In genomic region chr11:77884524-77885245, GRCm38 (mm10) we compare ENCODE assay signal across 10 mouse cellular contexts. TPM values are rescaled to one million over a fixed set of nuclear protein-coding genes. Genes with fewer than 3 reads are reported as not detected.
A peak's percentile ranks its signal among the peaks of the same experiment; 100 is the strongest.
DNase-seq lines count a peak whose midpoint lies in the region; ATAC-seq and TF ChIP-seq lines count a peak whose summit lies in the region.
"Had no signal": no experiment of that assay in that cellular context is flagged by ENCODE, and none has a peak within 500 bp of the region (broad histone marks: within the 10 kb centered on the region; RNA-seq: fewer than 3 reads in every experiment).

No protein-coding gene starts in this region.

- peaks cover 73% of the 10 kb centered on the region for H3K4me1 ChIP-seq in forebrain, embryonic 10.5 days
- H3K4me1 ChIP-seq in forebrain, embryonic 16.5 days (replicated peaks; ENCODE audit: control insufficient read depth, insufficient read depth, low read length), result peaks cover 48% of the 10 kb centered on the region
- no peaks in the 10 kb centered on the region for H3K4me1 ChIP-seq in kidney, postnatal 0 days (replicated peaks; ENCODE audit: insufficient read depth, low read length)
- peaks cover 13% of the 10 kb centered on the region for H3K4me1 ChIP-seq in kidney, embryonic 15.5 days
- peaks cover 35% of the 10 kb centered on the region for H3K4me1 ChIP-seq in neural tube, embryonic 14.5 days (ENCODE audit: control insufficient read depth, insufficient read depth, low read length)

- H3K36me3 ChIP-seq in forebrain, embryonic 10.5 days (replicated peaks), result no peaks in the 10 kb centered on the region
- no peaks in the 10 kb centered on the region for H3K36me3 ChIP-seq in forebrain, embryonic 16.5 days (ENCODE audit: control insufficient read depth, insufficient read depth)
- no peaks in the 10 kb centered on the region for H3K36me3 ChIP-seq in kidney, postnatal 0 days (ENCODE audit: insufficient read depth, low read length)
- no peaks in the 10 kb centered on the region for H3K36me3 ChIP-seq in kidney, embryonic 15.5 days
- H3K36me3 ChIP-seq in neural tube, embryonic 14.5 days (ENCODE audit: control insufficient read depth, insufficient read depth, low read length), result no peaks in the 10 kb centered on the region

- peak overlapping the region; percentile 41 for H3K27ac ChIP-seq in forebrain, embryonic 10.5 days
- no peak overlapping the region for H3K27ac ChIP-seq in forebrain, embryonic 16.5 days (ENCODE audit: low read length)
- H3K27ac ChIP-seq in kidney, postnatal 0 days, result peak overlapping the region; percentile 19; the same call in 1 of the 2 replicates
- H3K27ac ChIP-seq in kidney, embryonic 15.5 days, result no peak overlapping the region
- peak overlapping the region; percentile 44 for H3K27ac ChIP-seq in neural tube, embryonic 14.5 days (ENCODE audit: low read depth, low read length)

- 40% methylated on average over 10 of the region's 10 CpGs for WGBS in forebrain, embryonic 10.5 days
- 54% methylated on average over 10 of the region's 10 CpGs for WGBS in forebrain, embryonic 16.5 days
- WGBS in kidney, postnatal 0 days, result 40% methylated on average over 10 of the region's 10 CpGs
- WGBS in kidney, embryonic 15.5 days, result 33% methylated on average over 10 of the region's 10 CpGs
- WGBS in neural tube, embryonic 14.5 days, result 25% methylated on average over 10 of the region's 10 CpGs

- ATAC-seq in forebrain, embryonic 16.5 days, result no peak
- no peak for ATAC-seq in kidney, postnatal 0 days (replicated peaks; ENCODE audit: low FRiP score, low read depth)
- ATAC-seq in kidney, embryonic 15.5 days (replicated peaks; ENCODE audit: low FRiP score), result no peak
- 0 out of 2 replicates have a peak, but pooled peaks have one; percentile 22 for ATAC-seq in neural tube, embryonic 14.5 days (ENCODE audit: low read depth)

- peaks cover 88% of the 10 kb centered on the region for H3K27me3 ChIP-seq in forebrain, embryonic 10.5 days (ENCODE audit: poor library complexity, severe bottlenecking)
- H3K27me3 ChIP-seq in forebrain, embryonic 16.5 days (replicated peaks; ENCODE audit: control insufficient read depth, insufficient read depth, low read length), result no peaks in the 10 kb centered on the region
- H3K27me3 ChIP-seq in kidney, postnatal 0 days (ENCODE audit: insufficient read depth, low read length), result no peaks in the 10 kb centered on the region
- peaks cover 29% of the 10 kb centered on the region for H3K27me3 ChIP-seq in kidney, embryonic 15.5 days
- no peaks in the 10 kb centered on the region; the same call in 1 of the 2 replicates for H3K27me3 ChIP-seq in neural tube, embryonic 14.5 days (ENCODE audit: control insufficient read depth, insufficient read depth, low read length)

- H3K4me3 ChIP-seq in forebrain, embryonic 10.5 days, result peak overlapping the region; percentile 9; the same call in 1 of the 2 replicates
- H3K4me3 ChIP-seq in forebrain, embryonic 16.5 days (replicated peaks; ENCODE audit: low read length), result no peak overlapping the region
- H3K4me3 ChIP-seq in kidney, postnatal 0 days (replicated peaks; ENCODE audit: low read depth, low read length), result no peak overlapping the region
- no peak overlapping the region for H3K4me3 ChIP-seq in kidney, embryonic 15.5 days (replicated peaks)
- no peak overlapping the region for H3K4me3 ChIP-seq in neural tube, embryonic 14.5 days (ENCODE audit: low read depth, low read length)

- no peak overlapping the region for H3K9ac ChIP-seq in forebrain, embryonic 16.5 days (replicated peaks; ENCODE audit: low read depth, low read length)
- no peak overlapping the region for H3K9ac ChIP-seq in kidney, postnatal 0 days (ENCODE audit: low read depth, low read length)
- no peak overlapping the region for H3K9ac ChIP-seq in kidney, embryonic 15.5 days
- H3K9ac ChIP-seq in neural tube, embryonic 14.5 days (replicated peaks; ENCODE audit: low read depth, low read length), result no peak overlapping the region

- H3K4me2 ChIP-seq in forebrain, embryonic 16.5 days (ENCODE audit: low read length), result no peak overlapping the region
- H3K4me2 ChIP-seq in kidney, postnatal 0 days (ENCODE audit: low read length), result no peak overlapping the region
- H3K4me2 ChIP-seq in kidney, embryonic 15.5 days, result no peak overlapping the region
- H3K4me2 ChIP-seq in neural tube, embryonic 14.5 days (ENCODE audit: low read depth, low read length), result no peak overlapping the region

- no peaks in the 10 kb centered on the region for H3K9me3 ChIP-seq in forebrain, embryonic 10.5 days
- no peaks in the 10 kb centered on the region for H3K9me3 ChIP-seq in forebrain, embryonic 16.5 days (ENCODE audit: control insufficient read depth, low read length)
- H3K9me3 ChIP-seq in kidney, postnatal 0 days (replicated peaks; ENCODE audit: low read length), result no peaks in the 10 kb centered on the region
- no peaks in the 10 kb centered on the region for H3K9me3 ChIP-seq in kidney, embryonic 15.5 days (replicated peaks)
- H3K9me3 ChIP-seq in neural tube, embryonic 14.5 days (ENCODE audit: control insufficient read depth, low read length), result no peaks in the 10 kb centered on the region

- no peak for TF ChIP-seq CTCF in kidney, postnatal 0 days (IDR thresholded peaks at IDR 0.05; ENCODE audit: low read depth)

- DNase-seq in forebrain, embryonic 10.5 days (ENCODE audit: extremely low spot score, low spot score), result no peak
- no peak for DNase-seq in kidney, postnatal 0 days (ENCODE audit: low spot score)
- peak; percentile 39 for DNase-seq in kidney, postnatal 14 days
- no peak for DNase-seq in spleen, adult 12 weeks (ENCODE audit: low spot score)
- no peak for DNase-seq in B cell, adult 2 months
- DNase-seq: cerebellum, postnatal 36 days; lung, postnatal 10 days had no signal

RNA-seq across cellular contexts. Expression of gene Pipox, which starts 9.2 kb away (rescaled TPM):
- polyA plus RNA-seq in forebrain, embryonic 10.5 days (2016; fragmentation: Nextera tagmentation; extraction: Ambion mirVana), result 10.0 and 10.1 TPM in 2 replicates
- polyA plus RNA-seq in forebrain, embryonic 16.5 days (2015; fragmentation: Nextera tagmentation; extraction: Ambion mirVana), result 8.6 and 12.6 TPM in 2 replicates
- polyA plus RNA-seq in kidney, postnatal 0 days (2015; fragmentation: Nextera tagmentation; extraction: Ambion mirVana), result 20.9 and 24.3 TPM in 2 replicates
- 8.7 and 10.8 TPM in 2 replicates for polyA plus RNA-seq in kidney, embryonic 15.5 days (2015; fragmentation: Nextera tagmentation; extraction: Ambion mirVana)
- 4.6 and 6.7 TPM in 2 replicates for polyA plus RNA-seq in neural tube, embryonic 14.5 days (2014; fragmentation: Nextera tagmentation; extraction: Ambion mirVana)

RNA-seq across cellular contexts. Expression of gene Sez6, which starts 45.9 kb away (rescaled TPM):
- 2.8 and 4.3 TPM in 2 replicates for polyA plus RNA-seq in forebrain, embryonic 10.5 days (2016; fragmentation: Nextera tagmentation; extraction: Ambion mirVana)
- polyA plus RNA-seq in forebrain, embryonic 16.5 days (2015; fragmentation: Nextera tagmentation; extraction: Ambion mirVana), result 257 and 284 TPM in 2 replicates
- 0.17 TPM in 1 of 2 replicates, not detected in the other for polyA plus RNA-seq in kidney, postnatal 0 days (2015; fragmentation: Nextera tagmentation; extraction: Ambion mirVana)
- 0.44 TPM in 1 of 2 replicates, not detected in the other for polyA plus RNA-seq in kidney, embryonic 15.5 days (2015; fragmentation: Nextera tagmentation; extraction: Ambion mirVana)
- 121 and 145 TPM in 2 replicates for polyA plus RNA-seq in neural tube, embryonic 14.5 days (2014; fragmentation: Nextera tagmentation; extraction: Ambion mirVana)

Comparison
In these comparisons a context has a peak if more than half of its experiments do, and no peak if none do; other contexts are left out.
1. H3K27ac ChIP-seq: peak in forebrain, embryonic 10.5 days (single experiment), kidney, postnatal 0 days (single experiment) and neural tube, embryonic 14.5 days (single experiment); none in forebrain, embryonic 16.5 days (single experiment) and kidney, embryonic 15.5 days (single experiment).
2. RNA of gene Sez6, which starts 45.9 kb away (polyA plus RNA-seq): 257 to 284 TPM in forebrain, embryonic 16.5 days and 121 to 145 TPM in neural tube, embryonic 14.5 days; 2.8 to 4.3 TPM in forebrain, embryonic 10.5 days, 0.44 TPM in kidney, embryonic 15.5 days and 0.17 TPM in kidney, postnatal 0 days; every median in the first group is over 10 times any median in the second.